Mouse (Mus musculus) lung, postnatal 14 days (tissue): ENCODE measurements around the gene Gm13277.
"Not testable (repeated sequence)": the region's sequence is repeated elsewhere in the genome, so short reads cannot be mapped to it uniquely, and the experiment has no call there.

Source experiments
- DNase-seq: peaks from one replicate; pipeline ENCODE4 v3.0.0; 2021

Gene Gm13277

DNA sequence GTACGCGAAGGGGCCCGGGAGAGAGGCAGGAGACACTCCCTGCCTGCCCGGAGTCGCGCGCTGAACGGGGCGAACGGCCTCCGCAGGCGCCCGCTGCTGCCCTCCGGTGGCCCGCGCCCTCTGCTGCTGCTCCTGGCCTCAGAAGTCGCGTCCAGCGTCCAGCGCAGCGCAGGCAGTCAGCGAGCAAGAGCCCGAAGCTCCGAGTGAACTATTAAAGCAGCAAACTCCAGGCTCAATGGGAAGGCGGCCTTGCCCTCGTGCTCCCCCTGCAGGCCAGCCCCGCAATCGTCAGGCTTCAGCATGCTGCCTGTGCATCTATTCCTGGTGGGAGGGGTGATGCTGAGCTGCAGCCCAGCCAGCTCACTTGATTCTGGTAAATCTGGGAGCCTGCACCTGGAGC, 2.8 kb downstream of the Gm13277 start, which contains the start of gene Gm13278:
Gm13278 (plus strand) TSS at position 301 of the 400 bp plus-strand sequence.
- DNase-seq, result not testable (repeated sequence)

DNA sequence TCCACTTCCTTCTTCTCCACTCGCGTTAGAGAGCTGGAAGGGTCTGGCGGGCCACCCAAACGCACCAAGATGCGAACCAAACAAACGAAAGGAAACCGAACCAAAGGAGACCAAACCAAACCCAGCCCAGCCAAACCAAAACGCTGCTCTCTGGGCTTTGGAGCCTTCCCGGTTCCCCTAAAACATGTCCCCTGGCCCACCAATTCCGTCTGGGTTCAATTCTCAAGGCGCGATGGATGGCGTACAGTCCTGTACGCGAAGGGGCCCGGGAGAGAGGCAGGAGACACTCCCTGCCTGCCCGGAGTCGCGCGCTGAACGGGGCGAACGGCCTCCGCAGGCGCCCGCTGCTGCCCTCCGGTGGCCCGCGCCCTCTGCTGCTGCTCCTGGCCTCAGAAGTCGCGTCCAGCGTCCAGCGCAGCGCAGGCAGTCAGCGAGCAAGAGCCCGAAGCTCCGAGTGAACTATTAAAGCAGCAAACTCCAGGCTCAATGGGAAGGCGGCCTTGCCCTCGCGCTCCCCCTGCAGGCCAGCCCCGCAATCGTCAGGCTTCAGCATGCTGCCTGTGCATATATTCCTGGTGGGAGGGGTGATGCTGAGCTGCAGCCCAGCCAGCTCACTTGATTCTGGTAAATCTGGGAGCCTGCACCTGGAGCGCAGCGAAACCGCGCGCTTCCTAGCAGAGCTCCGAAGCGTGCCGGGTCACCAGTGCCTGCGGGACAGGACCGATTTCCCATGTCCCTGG, 5.7 kb downstream of the Gm13277 start, which contains the start of gene Gm13275:
Gm13275 (plus strand) TSS at position 552 of the 740 bp plus-strand sequence.
- peak; percentile 42 for DNase-seq

DNA sequence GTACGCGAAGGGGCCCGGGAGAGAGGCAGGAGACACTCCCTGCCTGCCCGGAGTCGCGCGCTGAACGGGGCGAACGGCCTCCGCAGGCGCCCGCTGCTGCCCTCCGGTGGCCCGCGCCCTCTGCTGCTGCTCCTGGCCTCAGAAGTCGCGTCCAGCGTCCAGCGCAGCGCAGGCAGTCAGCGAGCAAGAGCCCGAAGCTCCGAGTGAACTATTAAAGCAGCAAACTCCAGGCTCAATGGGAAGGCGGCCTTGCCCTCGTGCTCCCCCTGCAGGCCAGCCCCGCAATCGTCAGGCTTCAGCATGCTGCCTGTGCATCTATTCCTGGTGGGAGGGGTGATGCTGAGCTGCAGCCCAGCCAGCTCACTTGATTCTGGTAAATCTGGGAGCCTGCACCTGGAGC, 8.7 kb downstream of the Gm13277 start, which contains the start of gene Gm13279:
Gm13279 (plus strand) TSS at position 301 of the 400 bp plus-strand sequence.
- DNase-seq, result not testable (repeated sequence)

DNA sequence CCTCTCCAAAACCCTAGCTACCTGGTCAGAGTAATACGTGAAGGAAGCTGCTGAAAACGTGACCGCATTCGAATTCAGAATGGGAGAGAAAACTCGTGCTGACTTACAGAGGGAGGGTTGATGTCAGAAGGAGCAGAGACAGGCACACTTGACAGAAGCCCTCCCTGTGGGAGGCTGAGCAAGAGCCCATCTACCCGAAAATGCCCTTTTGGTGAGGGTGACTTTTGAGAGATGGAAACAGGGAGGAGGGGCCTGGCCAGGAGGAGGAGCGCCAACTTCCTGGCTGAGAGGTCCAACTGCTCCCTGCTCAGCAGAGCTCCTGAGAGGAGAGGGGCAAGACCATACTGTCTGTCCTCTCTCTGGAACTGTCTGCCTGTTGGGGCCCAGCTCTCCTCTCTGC, 10.9 kb downstream of the Gm13277 start, which contains the start of gene Gm13285:
Gm13285 (plus strand) TSS at position 301 of the 400 bp plus-strand sequence.
- not testable (repeated sequence) for DNase-seq

DNA sequence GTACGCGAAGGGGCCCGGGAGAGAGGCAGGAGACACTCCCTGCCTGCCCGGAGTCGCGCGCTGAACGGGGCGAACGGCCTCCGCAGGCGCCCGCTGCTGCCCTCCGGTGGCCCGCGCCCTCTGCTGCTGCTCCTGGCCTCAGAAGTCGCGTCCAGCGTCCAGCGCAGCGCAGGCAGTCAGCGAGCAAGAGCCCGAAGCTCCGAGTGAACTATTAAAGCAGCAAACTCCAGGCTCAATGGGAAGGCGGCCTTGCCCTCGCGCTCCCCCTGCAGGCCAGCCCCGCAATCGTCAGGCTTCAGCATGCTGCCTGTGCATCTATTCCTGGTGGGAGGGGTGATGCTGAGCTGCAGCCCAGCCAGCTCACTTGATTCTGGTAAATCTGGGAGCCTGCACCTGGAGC, 14.5 kb downstream of the Gm13277 start, which contains the start of gene Gm13287:
Gm13287 (plus strand) TSS at position 301 of the 400 bp plus-strand sequence.
- not testable (repeated sequence) for DNase-seq

DNA sequence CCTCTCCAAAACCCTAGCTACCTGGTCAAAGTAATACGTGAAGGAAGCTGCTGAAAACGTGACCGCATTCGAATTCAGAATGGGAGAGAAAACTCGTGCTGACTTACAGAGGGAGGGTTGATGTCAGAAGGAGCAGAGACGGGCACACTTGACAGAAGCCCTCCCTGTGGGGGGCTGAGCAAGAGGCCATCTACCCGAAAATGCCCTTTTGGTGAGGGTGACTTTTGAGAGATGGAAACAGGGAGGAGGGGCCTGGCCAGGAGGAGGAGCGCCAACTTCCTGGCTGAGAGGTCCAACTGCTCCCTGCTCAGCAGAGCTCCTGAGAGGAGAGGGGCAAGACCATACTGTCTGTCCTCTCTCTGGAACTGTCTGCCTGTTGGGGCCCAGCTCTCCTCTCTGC, 16.8 kb downstream of the Gm13277 start, which contains the start of gene Gm13288:
Gm13288 (plus strand) TSS at position 301 of the 400 bp plus-strand sequence.
- DNase-seq, result not testable (repeated sequence)

DNA sequence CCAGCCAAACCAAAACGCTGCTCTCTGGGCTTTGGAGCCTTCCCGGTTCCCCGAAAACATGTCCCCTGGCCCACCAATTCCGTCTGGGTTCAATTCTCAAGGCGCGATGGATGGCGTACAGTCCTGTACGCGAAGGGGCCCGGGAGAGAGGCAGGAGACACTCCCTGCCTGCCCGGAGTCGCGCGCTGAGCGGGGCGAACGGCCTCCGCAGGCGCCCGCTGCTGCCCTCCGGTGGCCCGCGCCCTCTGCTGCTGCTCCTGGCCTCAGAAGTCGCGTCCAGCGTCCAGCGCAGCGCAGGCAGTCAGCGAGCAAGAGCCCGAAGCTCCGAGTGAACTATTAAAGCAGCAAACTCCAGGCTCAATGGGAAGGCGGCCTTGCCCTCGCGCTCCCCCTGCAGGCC, 17.3 kb downstream of the Gm13277 start:
- DNase-seq, result peak; percentile 34

DNA sequence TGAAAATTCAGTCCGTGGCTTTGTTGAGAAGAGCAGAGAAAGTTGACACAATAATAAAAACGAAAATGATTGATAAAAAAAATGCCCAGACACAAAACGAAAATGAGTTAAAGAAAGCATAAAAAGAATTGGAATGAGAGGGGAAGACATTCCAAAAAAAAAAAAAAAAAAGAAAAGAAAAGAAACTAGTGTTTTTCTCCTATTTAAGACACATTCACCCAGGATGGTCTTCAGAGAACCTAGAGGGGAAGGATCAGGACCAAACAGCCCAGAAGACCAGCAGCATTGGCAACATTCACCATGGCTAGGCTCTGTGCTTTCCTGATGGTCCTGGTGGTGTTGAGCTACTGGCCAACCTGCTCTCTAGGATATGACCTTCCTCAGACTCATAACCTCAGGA, 27.5 kb downstream of the Gm13277 start, which contains the start of gene Ifna7:
Ifna7 (plus strand) TSS at position 301 of the 400 bp plus-strand sequence.
- no peak for DNase-seq

DNA sequence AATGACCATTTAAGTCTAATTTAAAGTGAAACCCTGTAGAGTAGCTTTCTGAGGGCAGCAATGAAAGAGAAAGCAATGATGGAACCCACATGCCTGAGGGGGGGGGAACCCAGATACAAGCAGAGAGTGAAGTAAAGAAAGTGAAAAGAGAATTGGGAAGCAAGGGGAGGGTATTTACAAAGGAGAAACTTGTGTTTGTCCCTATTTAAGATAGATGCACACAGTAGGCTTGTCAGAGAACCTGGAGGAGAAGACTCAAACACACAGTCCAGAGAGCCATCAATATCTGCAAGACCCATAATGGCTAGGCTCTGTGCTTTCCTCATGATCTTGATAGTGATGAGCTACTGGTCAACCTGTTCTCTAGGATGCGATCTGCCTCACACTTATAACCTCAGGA, 31.2 kb downstream of the Gm13277 start, which contains the start of gene Ifna11:
Ifna11 (plus strand) TSS at position 301 of the 400 bp plus-strand sequence.
- DNase-seq, result no peak

DNA sequence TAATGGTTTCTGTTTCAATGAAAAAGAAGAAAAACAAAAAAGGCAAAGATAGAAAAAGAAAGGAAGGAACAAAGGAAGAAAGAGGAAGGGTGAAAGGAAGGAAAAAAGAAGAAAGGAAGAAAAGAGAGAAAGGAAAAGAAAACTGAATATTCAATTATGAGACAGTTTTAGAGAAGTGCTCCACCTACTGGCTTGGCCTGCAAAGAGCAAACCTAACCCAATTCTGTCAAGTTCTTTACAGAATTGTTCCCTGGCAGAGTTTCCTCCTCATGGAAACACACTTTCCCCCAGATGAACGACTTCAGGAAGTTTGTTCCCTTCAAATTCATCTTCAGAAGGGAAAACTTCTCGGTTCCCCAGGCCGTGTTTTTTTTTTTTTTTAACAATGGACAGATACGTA, 34.6 kb downstream of the Gm13277 start:
- no peak for DNase-seq

DNA sequence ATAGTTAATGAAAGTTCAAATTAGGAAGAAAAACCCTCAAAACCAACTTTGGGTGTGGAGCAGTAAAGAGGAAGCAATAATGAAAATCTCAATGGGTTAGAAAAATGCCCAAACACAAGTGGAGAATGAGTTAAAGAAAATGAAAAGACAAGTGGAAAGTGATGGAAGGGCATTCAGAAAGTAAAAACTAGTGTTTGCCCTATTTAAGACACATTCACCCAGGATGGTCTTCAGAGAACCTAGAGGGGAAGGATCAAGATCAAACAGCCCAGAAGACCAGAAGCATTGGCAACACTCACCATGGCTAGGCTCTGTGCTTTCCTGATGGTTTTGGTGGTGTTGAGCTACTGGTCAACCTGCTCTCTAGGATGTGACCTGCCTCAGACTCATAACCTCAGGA, 38.7 kb downstream of the Gm13277 start, which contains the start of gene Ifna6:
Ifna6 (plus strand) TSS at position 301 of the 400 bp plus-strand sequence.
- DNase-seq, result not testable (repeated sequence)

DNA sequence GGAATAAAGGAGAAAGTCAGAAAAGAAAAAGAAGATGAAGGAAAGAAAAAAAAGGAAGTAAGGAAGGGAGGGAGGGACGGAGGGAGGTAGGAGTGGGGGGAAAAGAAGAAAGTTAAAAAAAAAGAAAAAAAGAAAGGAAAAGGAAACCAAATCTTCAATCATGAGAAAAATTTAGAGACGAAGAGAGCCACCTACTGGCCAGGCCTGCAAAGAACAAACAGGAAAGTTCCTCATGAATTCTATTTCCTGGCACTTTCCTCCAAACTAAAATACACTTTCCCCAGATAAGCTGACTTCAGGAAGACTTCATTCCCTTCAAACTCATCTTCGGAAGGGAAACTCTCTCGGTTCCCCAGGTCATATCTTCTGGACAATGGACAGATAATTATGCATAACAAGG, 42.1 kb downstream of the Gm13277 start:
- DNase-seq, result peak; percentile 22

DNA sequence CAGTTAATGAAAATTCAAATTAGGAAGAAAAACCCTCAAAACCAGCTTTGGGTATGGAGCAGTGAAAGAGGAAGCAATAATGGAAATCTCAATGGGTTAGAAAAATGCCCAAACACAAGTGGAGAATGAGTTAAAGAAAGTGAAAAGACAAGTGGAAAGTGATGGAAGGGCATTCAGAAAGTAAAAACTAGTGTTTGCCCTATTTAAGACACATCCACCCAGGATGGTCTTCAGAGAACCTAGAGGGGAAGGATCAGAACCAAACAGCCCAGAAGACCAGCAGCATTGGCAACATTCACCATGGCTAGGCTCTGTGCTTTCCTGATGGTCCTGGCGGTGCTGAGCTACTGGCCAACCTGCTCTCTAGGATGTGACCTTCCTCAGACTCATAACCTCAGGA, 46.8 kb downstream of the Gm13277 start, which contains the start of gene Ifna5:
Ifna5 (plus strand) TSS at position 301 of the 400 bp plus-strand sequence.
- not testable (repeated sequence) for DNase-seq
